Mouse (Mus musculus) cortical plate, adult 2 months (tissue): ENCODE measurements around the gene Ffar3. TPM values are rescaled to one million over a fixed set of nuclear protein-coding genes. Genes with fewer than 3 reads are reported as not detected.
"Not testable (repeated sequence)": the region's sequence is repeated elsewhere in the genome, so short reads cannot be mapped to it uniquely, and the experiment has no call there.

ENCODE experiments used
- H3K27ac ChIP-seq: fragments of 200-500 bp; 2 replicates; pipeline ENCODE4 v1.5.1; 2012; ENCODE audit warnings: low read length, control low read depth, inconsistent platforms; ENCODE audit not compliant: insufficient read depth
- H3K4me1 ChIP-seq: fragments of 200-500 bp; 2 replicates; pipeline ENCODE4 v1.6.1; 2011; ENCODE audit warnings: low read length; ENCODE audit not compliant: control insufficient read depth, insufficient read depth
- H3K4me3 ChIP-seq: fragments of 200-500 bp; 2 replicates; pipeline ENCODE4 v1.5.1; 2011; ENCODE audit warnings: mild to moderate bottlenecking, low read length, control low read depth; ENCODE audit not compliant: insufficient read depth
- CTCF ChIP-seq: fragments of 200-500 bp; IDR thresholded peaks from 2 replicates; pipeline ENCODE4 v1.5.1; 2011; ENCODE audit warnings: mild to moderate bottlenecking, control low read depth, low read length; ENCODE audit not compliant: insufficient read depth; ENCODE audit errors: extremely low read depth
- POLR2A ChIP-seq: fragments of 200-500 bp; IDR thresholded peaks from 2 replicates; pipeline ENCODE4 v1.6.1; 2011; ENCODE audit warnings: mild to moderate bottlenecking, low read length, control low read depth; ENCODE audit not compliant: insufficient read depth; ENCODE audit errors: extremely low read depth
- polyA plus RNA-seq: library from polyadenylated mRNA; depleted of rRNA; stranded (reverse); fragments of >200 nt; gene quantifications from 2 replicates; pipeline ENCODE4 v1.2.3, GENCODE M21; 2012

Ffar3 gene
- polyA plus RNA-seq, 1 experiment = 0.13 TPM

DNA sequence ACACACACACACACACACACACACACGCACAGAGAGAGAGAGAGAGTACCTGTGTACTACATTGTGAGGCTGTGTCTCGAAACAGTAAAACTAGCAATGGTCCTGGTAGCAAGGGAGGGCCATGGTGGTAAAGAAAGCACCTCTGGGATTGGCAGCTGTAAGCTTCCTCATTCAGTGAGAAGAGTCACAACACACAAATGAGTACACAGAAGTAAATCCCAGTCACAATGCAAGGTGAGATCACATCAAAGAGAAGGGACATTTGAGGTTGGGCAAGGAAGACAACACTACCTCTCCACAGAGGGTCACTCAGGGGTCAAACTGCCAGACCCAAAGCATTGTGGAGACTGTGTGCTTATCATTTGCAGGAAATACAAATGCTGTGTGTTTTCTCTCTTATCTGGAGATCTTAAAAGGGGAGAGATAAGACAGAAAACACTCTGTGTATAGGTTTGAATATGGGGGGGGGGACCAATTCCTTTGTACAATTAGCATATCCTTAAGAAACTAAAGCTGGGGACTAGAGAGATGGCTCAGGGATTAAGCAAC, 9.4 kb downstream of the Ffar3 start:
- Histone ChIP-seq H3K4me3 (no peak overlapping the region), H3K4me1 (no peaks in the 10 kb centered on the region), H3K27ac (no peak overlapping the region)
- TF ChIP-seq CTCF (no peak), POLR2A (no peak)

DNA sequence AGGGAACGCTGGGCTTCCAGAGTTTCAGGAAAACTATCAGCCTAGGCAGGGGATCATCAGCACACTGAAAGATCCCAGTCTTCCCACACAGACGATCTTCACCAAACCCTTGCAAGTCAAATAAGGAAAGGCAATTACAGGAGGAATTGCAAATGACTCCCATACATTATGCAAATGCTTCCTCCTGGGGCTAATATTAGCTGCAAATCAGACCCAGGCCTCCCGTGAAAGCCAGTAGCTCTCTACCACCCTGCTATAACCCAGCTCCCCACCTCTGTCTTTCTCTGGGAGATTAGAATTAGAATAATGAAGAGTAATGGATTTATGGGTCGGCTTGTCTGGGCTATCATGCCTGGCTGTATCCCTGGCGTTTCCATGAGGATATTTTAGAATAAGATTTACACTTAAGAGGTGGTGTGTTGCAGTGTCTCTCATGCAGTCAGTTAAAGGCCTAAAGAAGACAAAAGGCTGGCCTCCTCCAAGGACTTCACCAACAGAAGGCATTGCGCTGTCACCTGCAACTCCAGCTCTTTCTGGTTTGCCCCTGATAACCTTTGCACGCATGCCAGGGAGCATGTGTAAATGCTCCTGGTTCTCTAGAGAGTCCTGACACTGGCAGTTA, 11.2 kb downstream of the Ffar3 start:
- no peaks in the 10 kb centered on the region for H3K4me1 ChIP-seq
- no peak for TF ChIP-seq POLR2A
- no peak for TF ChIP-seq CTCF
- H3K27ac ChIP-seq = no peak overlapping the region
- H3K4me3 ChIP-seq = no peak overlapping the region

DNA sequence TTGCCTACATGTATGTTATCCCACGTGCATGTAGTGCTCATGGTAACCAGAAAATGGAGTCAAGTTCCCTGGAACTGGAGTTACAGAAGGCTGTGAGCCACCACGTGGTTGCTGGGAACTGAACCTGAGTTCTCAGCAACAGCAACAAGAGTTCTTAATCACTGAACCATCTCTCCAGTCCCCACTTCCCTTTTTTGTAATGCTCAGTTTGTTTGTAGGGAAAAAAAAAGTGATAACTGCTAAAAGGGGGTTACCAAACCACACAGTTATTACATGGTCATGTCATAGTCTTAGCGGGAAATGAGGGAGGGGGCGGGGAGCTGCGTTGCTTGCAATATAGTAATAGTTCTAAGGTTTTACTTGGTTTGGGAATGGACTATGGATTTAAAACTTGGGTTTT, 13.9 kb downstream of the Ffar3 start:
- no peaks in the 10 kb centered on the region for H3K4me1 ChIP-seq
- no peak overlapping the region for H3K27ac ChIP-seq
- H3K4me3 ChIP-seq = no peak overlapping the region
- TF ChIP-seq POLR2A (no peak), CTCF (no peak)

DNA sequence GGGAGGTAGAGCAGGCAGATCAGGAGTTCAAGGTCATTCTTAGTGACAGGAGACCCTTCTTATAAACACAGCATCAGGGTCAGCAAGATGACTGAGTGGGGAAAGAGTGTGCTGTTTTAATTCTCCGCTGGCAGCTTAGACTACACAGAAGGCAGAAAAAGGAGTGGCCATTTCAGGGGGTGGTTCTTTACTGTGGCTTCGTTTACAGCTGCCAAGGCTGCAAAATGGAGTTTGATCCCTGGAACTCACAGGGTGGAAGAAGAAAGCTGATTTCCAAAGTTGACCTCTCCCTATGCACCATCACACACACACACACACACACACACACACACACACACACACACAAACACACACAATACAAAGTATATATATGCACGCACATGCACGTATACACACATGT, 14.6 kb downstream of the Ffar3 start:
- H3K27ac ChIP-seq = no peak overlapping the region
- no peak for TF ChIP-seq CTCF
- no peak for TF ChIP-seq POLR2A
- H3K4me3 ChIP-seq = no peak overlapping the region
- no peaks in the 10 kb centered on the region for H3K4me1 ChIP-seq

DNA sequence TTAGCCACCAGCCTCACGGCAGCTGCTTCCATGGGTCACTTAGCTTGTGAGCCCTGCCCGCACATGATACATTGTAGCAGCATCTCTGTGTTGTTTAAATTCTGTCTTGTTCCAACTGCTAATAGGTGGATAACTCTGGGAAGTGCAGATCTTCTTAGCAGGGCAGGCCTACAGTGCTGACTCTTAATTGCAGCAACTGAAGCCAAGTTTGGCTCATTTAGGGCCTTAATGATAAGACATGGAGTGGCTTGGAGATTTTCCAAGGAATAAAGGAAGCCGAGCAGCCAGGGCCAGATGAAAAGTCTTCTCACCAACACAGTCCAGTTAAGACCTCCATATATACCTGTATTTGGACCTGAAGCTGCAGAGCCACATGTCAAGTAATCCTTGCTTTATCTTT, 15.7 kb downstream of the Ffar3 start:
- Histone ChIP-seq H3K4me1 (no peaks in the 10 kb centered on the region), H3K27ac (no peak overlapping the region), H3K4me3 (no peak overlapping the region)
- TF ChIP-seq CTCF = no peak
- no peak for TF ChIP-seq POLR2A

DNA sequence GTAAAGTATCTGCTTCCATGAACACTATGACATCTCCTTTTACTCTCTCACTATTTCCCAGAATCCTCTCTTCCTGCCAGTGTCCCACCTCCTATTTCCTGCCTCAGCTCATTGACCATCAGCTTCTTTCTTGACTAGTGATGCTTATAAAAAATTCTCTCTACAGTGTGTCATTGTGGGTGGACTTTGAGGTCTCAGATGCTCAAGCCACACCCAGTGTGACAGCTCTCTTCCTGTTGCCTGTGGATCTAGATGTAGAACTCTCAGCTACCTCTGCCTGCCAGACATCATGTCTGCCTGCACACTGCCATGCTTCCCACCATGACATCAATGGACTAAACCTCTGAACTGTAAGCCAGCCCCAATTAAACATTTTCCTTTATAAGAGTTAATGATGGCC, 18.7 kb downstream of the Ffar3 start:
- Histone ChIP-seq H3K4me3 (no peak overlapping the region), H3K27ac (no peak overlapping the region), H3K4me1 (no peaks in the 10 kb centered on the region)
- no peak for TF ChIP-seq CTCF
- TF ChIP-seq POLR2A = no peak

DNA sequence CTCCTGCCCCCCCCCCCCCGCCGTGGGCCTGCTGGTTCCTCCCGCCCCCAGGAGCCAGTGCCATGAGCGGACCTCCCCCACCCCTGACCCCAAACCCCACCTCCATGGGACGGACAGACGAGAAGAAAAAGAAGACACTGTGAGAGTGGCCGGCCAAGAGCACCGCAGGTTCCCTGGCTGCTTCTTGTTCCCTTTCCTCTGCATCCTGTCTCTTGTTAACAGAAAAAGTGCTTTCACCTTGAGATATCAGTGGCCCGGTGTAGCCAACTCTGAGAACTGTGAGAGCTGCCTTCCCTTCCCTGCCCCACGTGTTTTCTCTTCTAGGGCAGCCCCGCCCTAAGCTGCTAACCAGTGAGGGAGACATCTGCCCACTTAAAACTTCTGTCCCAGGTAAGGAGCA, 23.3 kb downstream of the Ffar3 start:
- H3K4me3 ChIP-seq, H3K27ac ChIP-seq, H3K4me1 ChIP-seq: not testable (repeated sequence)

DNA sequence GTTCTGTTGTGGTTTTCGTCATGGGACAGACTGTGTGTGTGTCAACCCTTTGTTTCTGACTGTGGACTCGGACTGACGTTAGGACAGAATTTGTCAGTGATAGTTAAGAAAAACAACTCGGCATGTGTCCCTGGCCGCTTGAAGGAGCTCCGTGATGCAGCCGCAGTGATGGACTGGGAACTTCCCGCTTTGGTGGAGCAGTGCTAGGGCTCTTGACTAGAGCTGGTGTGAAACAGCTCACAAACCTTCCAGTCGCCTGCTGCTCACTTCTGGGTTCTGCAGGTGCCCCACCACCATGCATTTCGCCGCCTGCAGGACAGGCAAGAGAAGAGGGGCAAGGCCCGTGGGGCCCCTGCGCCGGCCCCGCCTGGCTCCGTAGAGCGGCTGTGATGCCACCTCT, 23.7 kb downstream of the Ffar3 start:
- no peaks in the 10 kb centered on the region for H3K4me1 ChIP-seq
- no peak overlapping the region for H3K4me3 ChIP-seq
- no peak overlapping the region for H3K27ac ChIP-seq
- TF ChIP-seq CTCF (no peak), POLR2A (no peak)

DNA sequence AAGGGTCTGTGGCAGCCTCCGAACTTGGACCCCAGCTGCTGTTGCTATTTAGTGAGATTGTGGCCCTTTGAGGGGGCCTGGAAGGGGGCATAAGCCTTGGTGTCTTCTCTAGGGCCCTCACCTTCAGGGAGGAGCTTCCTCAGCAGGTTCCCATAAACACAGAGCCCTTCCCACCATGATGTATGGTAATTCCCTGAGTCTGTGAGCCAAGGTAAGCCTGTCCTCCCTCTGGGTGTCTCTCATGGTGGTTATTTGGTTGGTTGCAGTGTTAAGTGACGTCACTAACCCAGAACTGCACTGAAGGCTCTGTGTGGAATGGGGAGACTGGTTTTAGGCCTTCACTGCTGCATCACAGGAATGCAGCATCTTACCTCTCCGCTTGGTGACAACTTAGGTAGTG, 26.6 kb downstream of the Ffar3 start:
- Histone ChIP-seq H3K4me1 (no peaks in the 10 kb centered on the region), H3K4me3 (no peak overlapping the region), H3K27ac (no peak overlapping the region)
- no peak for TF ChIP-seq CTCF

DNA sequence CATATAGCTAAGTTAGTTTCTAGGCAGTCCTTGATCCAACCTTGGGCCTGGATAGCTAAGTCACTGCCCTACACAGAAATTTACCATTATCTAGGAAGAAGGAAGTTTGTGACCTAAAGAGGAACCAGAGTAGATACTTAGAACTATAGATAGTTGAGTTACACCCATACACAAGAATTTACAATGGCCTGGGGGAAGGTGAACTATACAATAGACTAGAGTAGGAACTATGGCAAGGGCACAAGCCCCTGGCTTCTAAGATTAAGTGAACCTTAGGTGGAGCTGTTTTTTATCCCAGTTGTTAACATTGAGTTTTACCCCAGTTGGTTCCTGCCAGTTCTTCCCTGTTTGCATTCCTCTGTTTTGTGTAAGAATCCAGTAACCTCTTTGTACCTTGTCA, 27.1 kb downstream of the Ffar3 start:
- H3K4me3 ChIP-seq, H3K27ac ChIP-seq, H3K4me1 ChIP-seq: not testable (repeated sequence)

DNA sequence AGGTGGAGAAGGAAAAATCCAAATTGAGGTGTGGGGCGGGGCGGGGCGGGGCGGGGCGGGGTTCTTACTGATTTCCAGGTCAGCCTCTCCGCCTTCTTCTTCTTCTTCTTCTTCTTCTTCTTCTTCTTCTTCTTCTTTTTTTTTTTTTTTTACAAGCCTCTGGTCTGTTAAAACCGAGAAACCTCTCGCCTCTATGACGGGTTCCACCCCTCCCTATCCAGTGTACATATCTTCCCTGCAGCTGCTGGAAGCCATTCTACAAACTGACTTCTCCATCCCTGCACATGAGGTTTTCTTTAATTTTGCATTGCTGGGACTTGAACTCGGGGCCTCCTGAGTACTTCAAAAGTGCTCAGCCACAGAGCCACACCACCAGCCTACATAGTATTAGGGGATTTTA, 29.3 kb downstream of the Ffar3 start:
- H3K27ac ChIP-seq = no peak overlapping the region
- TF ChIP-seq CTCF = no peak
- H3K4me3 ChIP-seq = no peak overlapping the region
- H3K4me1 ChIP-seq = no peaks in the 10 kb centered on the region
